Mouse (Mus musculus) MEL (cell line): Measurements from ENCODE around the gene Myod1.

Experiments used
- BHLHE40 ChIP-seq: IDR thresholded peaks from 2 replicates; pipeline ENCODE4 v1.6.1; 2012; ENCODE audit warnings: low read depth, mild to moderate bottlenecking, inconsistent platforms, low read length, improper control_type of control experiment, borderline replicate concordance
- CHD2 ChIP-seq: IDR thresholded peaks from 2 replicates; pipeline ENCODE4 v1.6.1; 2011; ENCODE audit warnings: low read length, improper control_type of control experiment
- CTCF ChIP-seq, 3 experiments: IDR thresholded peaks in 2 of 3; conservative IDR thresholded peaks in 1 of 3; 2 replicates each; pipeline ENCODE4 v1.5.1; 2011 to 2012; ENCODE audit warnings: low read length in 3 of 3, low read depth in 2 of 3, mild to moderate bottlenecking in 2 of 3, improper control_type of control experiment in 1 of 3, inconsistent platforms in 1 of 3, mixed read lengths in 1 of 3, moderate library complexity in 1 of 3; ENCODE audit not compliant: control insufficient read depth in 1 of 3, insufficient read depth in 1 of 3, poor library complexity in 1 of 3, severe bottlenecking in 1 of 3
- E2F4 ChIP-seq: IDR thresholded peaks from 2 replicates; pipeline ENCODE4 v1.6.1; 2011; ENCODE audit warnings: low read depth, low read length, improper control_type of control experiment, borderline replicate concordance
- ELF1 ChIP-seq: IDR thresholded peaks from 2 replicates; pipeline ENCODE4 v1.6.1; 2014; ENCODE audit warnings: low read depth, mild to moderate bottlenecking, inconsistent platforms, low read length, improper control_type of control experiment, moderate library complexity
- EP300 ChIP-seq, 2 experiments: IDR thresholded peaks; 2 replicates each; pipeline ENCODE4 v1.6.1; 2011; ENCODE audit warnings: improper control_type of control experiment in 2 of 2, low read length in 2 of 2, low read depth in 1 of 2, mild to moderate bottlenecking in 1 of 2
- ETS1 ChIP-seq: IDR thresholded peaks from 2 replicates; pipeline ENCODE4 v1.6.1; 2012; ENCODE audit warnings: low read depth, mild to moderate bottlenecking, inconsistent platforms, low read length, improper control_type of control experiment, moderate library complexity
- MAZ ChIP-seq: IDR thresholded peaks from 2 replicates; pipeline ENCODE4 v1.6.1; 2012; ENCODE audit warnings: low read depth, mild to moderate bottlenecking, inconsistent platforms, low read length, improper control_type of control experiment
- MXI1 ChIP-seq: IDR thresholded peaks from 2 replicates; pipeline ENCODE4 v1.6.1; 2011; ENCODE audit warnings: mild to moderate bottlenecking, low read depth, low read length, improper control_type of control experiment
- POLR2A ChIP-seq, 2 experiments: IDR thresholded peaks; 2 replicates each; pipeline ENCODE4 v1.6.1; 2011 to 2012; ENCODE audit warnings: low read length in 2 of 2, mild to moderate bottlenecking in 2 of 2, control low read depth in 1 of 2, improper control_type of control experiment in 1 of 2, low read depth in 1 of 2, moderate library complexity in 1 of 2; ENCODE audit not compliant: control insufficient read depth in 1 of 2, insufficient read depth in 1 of 2, poor library complexity in 1 of 2
- SIN3A ChIP-seq: IDR thresholded peaks from 2 replicates; pipeline ENCODE4 v1.6.1; 2012; ENCODE audit warnings: low read length, improper control_type of control experiment, inconsistent platforms
- SMC3 ChIP-seq: IDR thresholded peaks from 2 replicates; pipeline ENCODE4 v1.6.1; 2011; ENCODE audit warnings: low read depth, low read length, improper control_type of control experiment

- TF ChIP-seq CTCF (IDR thresholded peaks at IDR 0.05 in 2 of 3, conservative IDR thresholded peaks at IDR 0.05 in 1 of 3; ENCODE audit: control insufficient read depth in 1 of 3, insufficient read depth in 1 of 3, low read depth in 2 of 3, low read length in 3 of 3, poor library complexity in 1 of 3, severe bottlenecking in 1 of 3) (no peak), CHD2 (no peak), ELF1 (no peak), POLR2A (IDR thresholded peaks at IDR 0.05; ENCODE audit: control insufficient read depth in 1 of 2, insufficient read depth in 1 of 2, low read depth in 1 of 2, low read length in 2 of 2, poor library complexity in 1 of 2) (no peak), MAZ (no peak), BHLHE40 (no peak), SMC3 (no peak), EP300 (IDR thresholded peaks at IDR 0.05; ENCODE audit: low read depth in 1 of 2, low read length in 2 of 2) (no peak), MXI1 (no peak), ETS1 (no peak), SIN3A (no peak), E2F4 (no peak)
These were observed 45.3 kb downstream of the Myod1 start for GRCm38 (mm10) chr7:46421535-46421934.
